Mouse (Mus musculus): ENCODE measurements around the gene Tbc1d16.

DNA sequence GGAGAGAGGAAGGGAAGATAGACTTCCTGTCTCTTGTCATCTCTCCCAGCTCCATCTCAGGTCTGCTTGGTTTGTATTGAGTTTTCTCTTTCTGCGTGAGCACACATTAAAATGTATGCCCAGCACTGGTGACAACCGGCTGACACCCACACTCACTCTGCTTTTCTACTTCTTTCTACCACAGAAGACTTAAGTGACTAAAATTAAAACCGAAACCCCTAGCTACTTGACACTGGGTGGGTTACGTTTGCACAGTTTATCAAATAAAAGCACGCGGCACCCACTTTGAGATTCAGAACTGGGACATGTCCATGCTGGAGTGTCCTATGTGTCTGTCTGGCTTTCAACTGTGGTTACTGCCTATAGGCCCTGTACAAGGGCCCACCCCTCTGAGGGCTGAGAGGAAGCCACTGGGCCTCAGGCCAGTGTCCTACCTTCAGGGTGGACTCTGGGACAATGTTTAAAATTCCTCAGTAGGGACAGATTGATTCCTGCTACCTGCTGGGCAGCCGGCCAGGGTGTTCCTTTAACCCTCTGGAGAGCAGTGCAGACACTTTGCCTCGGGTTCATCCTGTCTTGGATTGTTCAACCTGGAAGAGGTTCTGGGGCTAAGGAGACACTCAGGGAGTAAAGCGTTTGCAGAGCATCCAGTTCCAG lies 118.8 kb downstream of the Tbc1d16 start:
- TF ChIP-seq CTCF (IDR thresholded peaks at IDR 0.05; ENCODE audit: borderline replicate concordance, extremely low read depth, insufficient read depth, insufficient read length), result no peak
- TF ChIP-seq POLR2A (IDR thresholded peaks at IDR 0.05; ENCODE audit: borderline replicate concordance, extremely low read depth, insufficient read depth, insufficient read length, poor library complexity, severe bottlenecking), result no peak
